8 mouse cellular contexts compared by ENCODE assay signal in genomic region chr7:10494786-10495521, GRCm38 (mm10). TPM values are rescaled to one million over a fixed set of nuclear protein-coding genes. Genes with fewer than 3 reads are reported as not detected.
A peak's percentile ranks its signal among the peaks of the same experiment; 100 is the strongest.
DNase-seq lines count a peak whose midpoint lies in the region; ATAC-seq and TF ChIP-seq lines count a peak whose summit lies in the region.

TSS of gene Zik1 (minus strand) at chr7:10495394.

- ATAC-seq in erythroblast, adult 5-6 weeks (replicated peaks; ENCODE audit: low FRiP score, poor library complexity, severe bottlenecking): peak; percentile 93
- ATAC-seq in limb, embryonic 11.5 days (ENCODE audit: insufficient number of reproducible peaks, low FRiP score, low TSS enrichment, low read depth): peak; percentile 100
- ATAC-seq in midbrain, embryonic 12.5 days (ENCODE audit: low FRiP score, low read depth): peak; percentile 98

- WGBS in limb, embryonic 11.5 days: 3% methylated on average over 33 of the region's 33 CpGs
- WGBS in midbrain, embryonic 12.5 days: 2% methylated on average over 33 of the region's 33 CpGs
- 5% methylated on average over 33 of the region's 33 CpGs for WGBS in small intestine, adult 2 months

- TF ChIP-seq POLR2A in small intestine, adult 2 months (IDR thresholded peaks at IDR 0.05; ENCODE audit: low read depth, low read length): no peak

- DNase-seq in 416B (ENCODE audit: low read depth): peak; percentile 81
- DNase-seq in brain, embryonic 18.5 days (ENCODE audit: low read depth, low spot score): peak; percentile 85
- DNase-seq in heart, adult 9 months (ENCODE audit: low spot score in 2 of 2): peak; percentile 51 to 54
- peak; percentile 17 to 59 for DNase-seq in kidney, adult 8-10 months
- peak; percentile 85 for DNase-seq in limb, embryonic 11.5 days (ENCODE audit: low spot score)

- H3K27me3 ChIP-seq in limb, embryonic 11.5 days (ENCODE audit: control insufficient read depth, insufficient read depth, low read length): no peaks in the 10 kb centered on the region
- no peaks in the 10 kb centered on the region for H3K27me3 ChIP-seq in midbrain, embryonic 12.5 days
- H3K27me3 ChIP-seq in small intestine, adult 2 months (ENCODE audit: control insufficient read depth, insufficient read depth, low read length): no peaks in the 10 kb centered on the region

- H3K9me3 ChIP-seq in limb, embryonic 11.5 days (ENCODE audit: control insufficient read depth, low read length): no peaks in the 10 kb centered on the region
- no peaks in the 10 kb centered on the region for H3K9me3 ChIP-seq in midbrain, embryonic 12.5 days

- peaks cover 18% of the 10 kb centered on the region for H3K36me3 ChIP-seq in limb, embryonic 11.5 days (ENCODE audit: control insufficient read depth, insufficient read depth, low read length)
- peaks cover 30% of the 10 kb centered on the region for H3K36me3 ChIP-seq in midbrain, embryonic 12.5 days
- no peaks in the 10 kb centered on the region for H3K36me3 ChIP-seq in small intestine, adult 2 months (ENCODE audit: control insufficient read depth, insufficient read depth, low read length)

- peak within 1 kb of the TSS; percentile 56 for H3K4me2 ChIP-seq in limb, embryonic 11.5 days (ENCODE audit: low read depth, severe bottlenecking)
- H3K4me2 ChIP-seq in midbrain, embryonic 12.5 days (replicated peaks): peak within 1 kb of the TSS; percentile 76

- H3K4me3 ChIP-seq in limb, embryonic 11.5 days (ENCODE audit: low read depth, low read length): peak within 1 kb of the TSS; percentile 60
- peak within 1 kb of the TSS; percentile 61 for H3K4me3 ChIP-seq in midbrain, embryonic 12.5 days
- peak within 1 kb of the TSS; percentile 88 for H3K4me3 ChIP-seq in small intestine, adult 2 months (ENCODE audit: low read depth, low read length)

- peak within 1 kb of the TSS; percentile 82 for H3K9ac ChIP-seq in limb, embryonic 11.5 days (ENCODE audit: low read length)
- H3K9ac ChIP-seq in midbrain, embryonic 12.5 days (replicated peaks): peak within 1 kb of the TSS; percentile 65

- no peaks in the 10 kb centered on the region for H3K4me1 ChIP-seq in limb, embryonic 11.5 days (ENCODE audit: control insufficient read depth, insufficient read depth, low read length)
- H3K4me1 ChIP-seq in midbrain, embryonic 12.5 days: peaks cover 11% of the 10 kb centered on the region
- H3K4me1 ChIP-seq in small intestine, adult 2 months (ENCODE audit: control insufficient read depth, insufficient read depth, insufficient read length, low read length): no peaks in the 10 kb centered on the region

- H3K27ac ChIP-seq in limb, embryonic 11.5 days (replicated peaks; ENCODE audit: low read depth, low read length): no peak within 1 kb of the TSS
- peak within 1 kb of the TSS; percentile 49 for H3K27ac ChIP-seq in midbrain, embryonic 12.5 days (replicated peaks)
- no peak within 1 kb of the TSS for H3K27ac ChIP-seq in small intestine, adult 2 months (ENCODE audit: insufficient read depth, low read depth, low read length)

- no peak for TF ChIP-seq CTCF in small intestine, adult 2 months (IDR thresholded peaks at IDR 0.05; ENCODE audit: extremely low read depth, insufficient read length, insufficient replicate concordance, low read depth, low read length)

RNA-seq across cellular contexts. Expression of gene Zik1, which starts in this region (rescaled TPM):
- 0.77 and 1.7 TPM in 2 replicates for total RNA-seq in erythroblast, adult 5-6 weeks (2015; ENCODE audit: low replicate concordance)
- 0.28 and 0.43 TPM in 2 replicates for total RNA-seq in erythroblast, adult 5-6 weeks (2017; ENCODE audit: low replicate concordance)
- polyA plus RNA-seq in limb, embryonic 11.5 days (2014; fragmentation: Nextera tagmentation; extraction: Ambion mirVana): 43.3 and 44.7 TPM in 2 replicates
- 48.9 and 52.8 TPM in 2 replicates for polyA plus RNA-seq in midbrain, embryonic 12.5 days (2016; fragmentation: Nextera tagmentation; extraction: Ambion mirVana)
- 0.05 TPM in 1 of 2 replicates, not detected in the other for polyA plus RNA-seq in small intestine, adult 2 months (2012; rRNA removed)

Comparison
In these comparisons a context has a peak if more than half of its experiments do, and no peak if none do; other contexts are left out.
1. RNA of gene Zik1 (polyA plus RNA-seq): 48.9 to 52.8 TPM in midbrain, embryonic 12.5 days and 43.3 to 44.7 TPM in limb, embryonic 11.5 days; 0.05 TPM in small intestine, adult 2 months; every median in the first group is over 10 times any median in the second.
2. Peak in every context shown above with its lines, with median percentiles within 50 percentile points of each other: DNase-seq, ATAC-seq and H3K4me3 ChIP-seq.